Mouse (Mus musculus): ENCODE measurements around the gene Slc4a5. TPM values are rescaled to one million over a fixed set of nuclear protein-coding genes. Genes with fewer than 3 reads are reported as not detected.

The Slc4a5 gene
- polyA plus RNA-seq, 1 experiment = 0.02 TPM

GRCm38 (mm10) chr6:83186946-83187345 is 32.7 kb upstream of the Slc4a5 start:
- Histone ChIP-seq H3ac (ENCODE audit: control insufficient read depth, insufficient read length) (no peak overlapping the region), H3K36me3 (ENCODE audit: control insufficient read depth, insufficient read depth) (peaks cover 13% of the 10 kb centered on the region), H3K79me2 (ENCODE audit: control insufficient read depth, insufficient read depth) (no peaks in the 10 kb centered on the region), H3K4me2 (ENCODE audit: low read depth) (no peak overlapping the region), H3K4me3 (no peak overlapping the region), H3K27me3 (ENCODE audit: control insufficient read depth, insufficient read depth, insufficient read length) (no peaks in the 10 kb centered on the region)
- TF ChIP-seq TCF12 (IDR thresholded peaks at IDR 0.05; ENCODE audit: insufficient read depth, poor library complexity, severe bottlenecking) = no peak
- TF ChIP-seq USF1 (IDR thresholded peaks at IDR 0.05; ENCODE audit: low read depth) = no peak
- no peak for TF ChIP-seq REST (IDR thresholded peaks at IDR 0.05; ENCODE audit: insufficient read depth, insufficient read length)
- no peak for TF ChIP-seq MYOD1 (IDR thresholded peaks at IDR 0.05; ENCODE audit: control insufficient read depth in 1 of 3, insufficient read length in 2 of 3, low read depth in 2 of 3)
- TF ChIP-seq TCF3 (IDR thresholded peaks at IDR 0.05; ENCODE audit: insufficient read length, low read depth) = no peak
- TF ChIP-seq POLR2A (IDR thresholded peaks at IDR 0.05; ENCODE audit: insufficient read length, low read depth) = no peak

- Histone ChIP-seq H3ac (ENCODE audit: control insufficient read depth, insufficient read length) (no peak overlapping the region), H3K4me3 (no peak overlapping the region), H3K4me2 (ENCODE audit: low read depth) (no peak overlapping the region), H3K27me3 (ENCODE audit: control insufficient read depth, insufficient read depth, insufficient read length) (no peaks in the 10 kb centered on the region), H3K79me2 (ENCODE audit: control insufficient read depth, insufficient read depth) (no peaks in the 10 kb centered on the region), H3K36me3 (ENCODE audit: control insufficient read depth, insufficient read depth) (peaks cover 14% of the 10 kb centered on the region)
- TF ChIP-seq MAX (IDR thresholded peaks at IDR 0.05; ENCODE audit: low read depth) = no peak
- TF ChIP-seq E2F4 (IDR thresholded peaks at IDR 0.05; ENCODE audit: insufficient read depth) = no peak
- TF ChIP-seq REST (IDR thresholded peaks at IDR 0.05; ENCODE audit: insufficient read depth, insufficient read length) = no peak
- no peak for TF ChIP-seq USF1 (IDR thresholded peaks at IDR 0.05; ENCODE audit: low read depth)
- no peak for TF ChIP-seq POLR2A (IDR thresholded peaks at IDR 0.05; ENCODE audit: insufficient read length, low read depth)
- no peak for TF ChIP-seq CEBPB (IDR thresholded peaks at IDR 0.05; ENCODE audit: insufficient read depth, poor library complexity, severe bottlenecking)
- TF ChIP-seq SRF (IDR thresholded peaks at IDR 0.05; ENCODE audit: control insufficient read depth, insufficient read length, low read depth) = no peak
- no peak for TF ChIP-seq MYOG (IDR thresholded peaks at IDR 0.05; ENCODE audit: control insufficient read depth in 1 of 3, insufficient read depth in 1 of 3, insufficient read length in 2 of 3, low read depth in 2 of 3)
- TF ChIP-seq MYOD1 (IDR thresholded peaks at IDR 0.05; ENCODE audit: control insufficient read depth in 1 of 3, insufficient read length in 2 of 3, low read depth in 2 of 3) = no peak
- no peak for TF ChIP-seq TCF12 (IDR thresholded peaks at IDR 0.05; ENCODE audit: insufficient read depth, poor library complexity, severe bottlenecking)
- no peak for TF ChIP-seq POLR2AphosphoS2 (IDR thresholded peaks at IDR 0.05; ENCODE audit: insufficient read length, low read depth)
- TF ChIP-seq TCF3 (IDR thresholded peaks at IDR 0.05; ENCODE audit: insufficient read length, low read depth) = no peak
These were observed 26.1 kb upstream of the Slc4a5 start for GRCm38 (mm10) chr6:83193571-83193970.

GRCm38 (mm10) chr6:83197345-83198004 is 22.2 kb upstream of the Slc4a5 start:
- Histone ChIP-seq H3K27me3 (ENCODE audit: control insufficient read depth, insufficient read depth, insufficient read length) (no peaks in the 10 kb centered on the region), H3K4me2 (ENCODE audit: low read depth) (no peak overlapping the region), H3K36me3 (ENCODE audit: control insufficient read depth, insufficient read depth) (peaks cover 7% of the 10 kb centered on the region), H3K4me3 (no peak overlapping the region), H3K79me2 (ENCODE audit: control insufficient read depth, insufficient read depth) (no peaks in the 10 kb centered on the region), H3ac (ENCODE audit: control insufficient read depth, insufficient read length) (no peak overlapping the region)
- TF ChIP-seq MAX (IDR thresholded peaks at IDR 0.05; ENCODE audit: low read depth) (no peak), E2F4 (IDR thresholded peaks at IDR 0.05; ENCODE audit: insufficient read depth) (no peak), MYOD1 (IDR thresholded peaks at IDR 0.05; ENCODE audit: control insufficient read depth in 1 of 3, insufficient read length in 2 of 3, low read depth in 2 of 3) (no peak), TCF3 (IDR thresholded peaks at IDR 0.05; ENCODE audit: insufficient read length, low read depth) (no peak), POLR2AphosphoS2 (IDR thresholded peaks at IDR 0.05; ENCODE audit: insufficient read length, low read depth) (no peak), CEBPB (IDR thresholded peaks at IDR 0.05; ENCODE audit: insufficient read depth, poor library complexity, severe bottlenecking) (no peak)

- no peak overlapping the region for H3K4me3 ChIP-seq
- no peaks in the 10 kb centered on the region for H3K27me3 ChIP-seq (ENCODE audit: control insufficient read depth, insufficient read depth, insufficient read length)
- no peak overlapping the region for H3ac ChIP-seq (ENCODE audit: control insufficient read depth, insufficient read length)
- no peak overlapping the region for H3K4me2 ChIP-seq (ENCODE audit: low read depth)
- H3K36me3 ChIP-seq (ENCODE audit: control insufficient read depth, insufficient read depth) = no peaks in the 10 kb centered on the region
- no peaks in the 10 kb centered on the region for H3K79me2 ChIP-seq (ENCODE audit: control insufficient read depth, insufficient read depth)
- TF ChIP-seq USF1 (IDR thresholded peaks at IDR 0.05; ENCODE audit: low read depth) (no peak), MYOD1 (IDR thresholded peaks at IDR 0.05; ENCODE audit: control insufficient read depth in 1 of 3, insufficient read length in 2 of 3, low read depth in 2 of 3) (no peak), REST (IDR thresholded peaks at IDR 0.05; ENCODE audit: insufficient read depth, insufficient read length) (no peak), POLR2A (IDR thresholded peaks at IDR 0.05; ENCODE audit: insufficient read length, low read depth) (no peak), E2F4 (IDR thresholded peaks at IDR 0.05; ENCODE audit: insufficient read depth) (no peak), POLR2AphosphoS2 (IDR thresholded peaks at IDR 0.05; ENCODE audit: insufficient read length, low read depth) (peak; percentile 21), CEBPB (IDR thresholded peaks at IDR 0.05; ENCODE audit: insufficient read depth, poor library complexity, severe bottlenecking) (no peak)
These were observed 16.3 kb upstream of the Slc4a5 start for GRCm38 (mm10) chr6:83203320-83203719.

GRCm38 (mm10) chr6:83205851-83206250 is 13.8 kb upstream of the Slc4a5 start:
- Histone ChIP-seq H3K36me3 (ENCODE audit: control insufficient read depth, insufficient read depth) (no peaks in the 10 kb centered on the region), H3K4me2 (ENCODE audit: low read depth) (no peak overlapping the region), H3K4me3 (no peak overlapping the region), H3K27me3 (ENCODE audit: control insufficient read depth, insufficient read depth, insufficient read length) (peaks cover 9% of the 10 kb centered on the region), H3K79me2 (ENCODE audit: control insufficient read depth, insufficient read depth) (no peaks in the 10 kb centered on the region), H3ac (ENCODE audit: control insufficient read depth, insufficient read length) (no peak overlapping the region)
- TF ChIP-seq USF1 (IDR thresholded peaks at IDR 0.05; ENCODE audit: low read depth) = no peak
- no peak for TF ChIP-seq TCF3 (IDR thresholded peaks at IDR 0.05; ENCODE audit: insufficient read length, low read depth)
